Mouse (Mus musculus) frontal cortex, adult (tissue): ENCODE results near the gene Flywch1.

ENCODE experiments used
- ATAC-seq: cut with Nextera tagmentation; 2 replicates; pipeline ENCODE4 v1.9.2; 2017; ENCODE audit warnings: mild to moderate bottlenecking, moderate library complexity, mixed read lengths; ENCODE audit not compliant: low TSS enrichment

The Flywch1 gene

DNA sequence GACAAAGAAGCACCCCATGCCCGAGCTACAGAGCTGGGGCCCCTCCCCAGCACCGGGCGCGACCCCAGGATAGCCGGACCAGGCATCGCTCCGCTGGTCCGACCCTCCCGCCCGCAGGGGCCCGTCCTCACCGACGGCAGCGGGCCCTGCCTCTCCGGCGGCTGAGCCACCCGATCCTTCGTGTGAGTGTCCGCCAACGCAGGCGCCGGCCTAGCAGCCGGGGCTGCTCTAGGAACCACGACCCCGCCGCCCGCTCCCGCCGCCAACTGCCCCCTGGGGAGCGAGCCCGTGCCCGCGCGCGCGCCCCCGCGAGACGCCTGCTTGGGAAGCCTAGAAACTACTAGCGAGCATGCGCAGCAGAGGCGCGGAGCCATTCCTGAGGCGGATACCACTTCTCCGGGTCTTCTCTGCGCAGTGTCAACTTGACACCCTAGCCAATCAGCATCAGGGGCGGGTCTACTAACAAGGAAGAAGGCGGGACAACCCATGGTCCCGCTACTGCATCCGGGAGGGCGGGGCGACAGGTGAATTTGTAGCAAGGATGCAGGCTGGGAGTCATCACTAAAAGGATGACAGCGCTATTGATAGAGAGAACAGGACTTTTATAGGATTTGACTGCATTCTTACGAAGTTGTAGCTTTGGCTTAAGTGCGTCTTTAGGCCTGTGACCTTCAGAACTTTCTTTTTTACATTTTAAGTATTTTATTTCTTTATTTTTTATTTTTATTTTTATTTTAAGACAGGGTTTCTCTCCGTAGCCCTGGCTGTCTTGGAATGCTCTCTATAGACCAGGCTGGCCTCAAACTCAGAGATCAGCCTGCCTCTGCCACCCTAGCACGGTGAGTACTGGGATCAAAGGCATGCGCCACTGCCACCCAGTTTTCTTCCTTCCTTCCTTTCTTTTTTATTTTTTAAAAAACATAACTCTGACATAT, at the start of gene Flywch1:
TSS of gene Flywch1 (minus strand) at position 319 of the 935 bp plus-strand sequence.
- ATAC-seq: peak; percentile 97

- ATAC-seq: no peak
Measured at GRCm38 (mm10) chr17:23820731-23821130, 49.3 kb upstream of the Flywch1 start.

- no peak for ATAC-seq
Measured at GRCm38 (mm10) chr17:23819235-23819634, 47.8 kb upstream of the Flywch1 start.

DNA sequence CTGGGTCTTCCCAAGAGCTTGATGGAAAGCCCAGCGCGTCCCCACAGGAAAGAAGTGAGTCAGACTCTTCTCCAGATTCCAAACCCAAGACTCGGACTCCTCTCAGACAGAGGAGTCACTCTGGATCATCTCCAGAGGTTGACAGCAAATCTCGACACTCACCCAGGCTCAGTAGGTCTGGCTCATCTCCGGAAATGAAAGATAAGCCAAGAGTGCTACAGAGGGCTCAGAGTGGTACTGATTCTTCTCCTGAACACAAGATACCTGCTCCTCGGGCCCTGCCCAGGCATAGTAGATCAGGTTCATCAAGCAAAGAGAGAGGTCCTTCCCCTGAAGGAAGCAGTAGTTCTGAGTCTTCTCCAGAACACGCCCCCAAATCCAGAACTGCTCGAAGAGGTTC, 47.2 kb upstream of the Flywch1 start:
- ATAC-seq: no peak

DNA sequence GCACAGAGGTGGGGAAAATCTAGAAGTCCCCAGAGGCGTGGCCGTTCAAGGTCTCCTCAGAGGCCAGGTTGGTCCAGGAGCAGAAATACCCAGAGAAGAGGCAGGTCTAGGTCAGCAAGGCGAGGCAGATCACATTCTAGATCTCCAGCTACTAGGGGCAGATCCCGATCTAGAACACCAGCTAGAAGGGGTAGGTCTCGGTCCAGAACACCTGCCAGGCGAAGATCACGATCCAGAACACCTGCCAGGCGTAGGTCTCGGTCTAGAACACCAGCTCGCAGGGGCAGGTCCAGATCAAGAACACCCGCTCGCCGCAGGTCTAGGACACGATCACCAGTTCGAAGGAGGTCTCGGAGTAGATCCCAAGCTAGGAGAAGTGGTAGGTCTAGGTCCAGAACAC, 44.2 kb upstream of the Flywch1 start:
- ATAC-seq: no peak

DNA sequence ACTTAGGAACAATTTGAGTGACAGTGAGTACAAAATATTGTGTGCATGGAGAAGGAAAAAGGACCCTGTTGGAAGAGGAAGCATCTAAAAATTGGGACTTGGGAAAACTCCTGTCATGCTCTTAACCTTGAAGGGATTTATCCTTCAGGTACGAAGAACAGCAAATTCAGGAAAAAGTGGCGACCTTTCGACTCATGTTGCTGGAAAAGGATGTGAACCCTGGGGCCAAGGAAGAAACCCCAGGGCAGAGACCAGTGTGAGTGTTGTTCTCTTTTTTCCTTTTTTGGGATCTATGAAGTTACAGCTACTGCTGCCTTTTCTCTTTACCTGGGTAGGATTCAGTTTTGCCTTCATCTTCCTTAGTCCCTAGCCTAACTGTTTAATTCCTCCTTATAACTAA, 36.5 kb upstream of the Flywch1 start:
- ATAC-seq: no peak

DNA sequence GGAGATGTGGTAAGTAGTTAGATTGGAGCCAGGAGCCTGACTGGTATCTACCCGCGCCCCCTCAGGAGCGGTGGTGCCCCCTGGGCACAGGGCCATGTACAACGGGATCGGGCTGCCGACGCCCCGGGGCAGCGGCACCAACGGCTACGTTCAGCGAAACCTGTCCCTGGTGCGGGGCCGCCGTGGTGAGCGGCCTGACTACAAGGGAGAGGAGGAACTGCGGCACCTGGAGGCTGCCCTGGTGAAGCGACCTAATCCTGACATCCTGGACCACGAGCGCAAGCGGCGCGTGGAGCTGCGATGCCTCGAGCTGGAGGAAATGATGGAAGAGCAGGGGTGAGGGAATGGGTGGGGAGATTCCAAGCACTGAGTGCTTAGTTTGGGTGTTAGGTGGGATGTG, 35.5 kb upstream of the Flywch1 start:
- ATAC-seq: 0 out of 2 replicates have a peak, but pooled peaks have one; percentile 12

DNA sequence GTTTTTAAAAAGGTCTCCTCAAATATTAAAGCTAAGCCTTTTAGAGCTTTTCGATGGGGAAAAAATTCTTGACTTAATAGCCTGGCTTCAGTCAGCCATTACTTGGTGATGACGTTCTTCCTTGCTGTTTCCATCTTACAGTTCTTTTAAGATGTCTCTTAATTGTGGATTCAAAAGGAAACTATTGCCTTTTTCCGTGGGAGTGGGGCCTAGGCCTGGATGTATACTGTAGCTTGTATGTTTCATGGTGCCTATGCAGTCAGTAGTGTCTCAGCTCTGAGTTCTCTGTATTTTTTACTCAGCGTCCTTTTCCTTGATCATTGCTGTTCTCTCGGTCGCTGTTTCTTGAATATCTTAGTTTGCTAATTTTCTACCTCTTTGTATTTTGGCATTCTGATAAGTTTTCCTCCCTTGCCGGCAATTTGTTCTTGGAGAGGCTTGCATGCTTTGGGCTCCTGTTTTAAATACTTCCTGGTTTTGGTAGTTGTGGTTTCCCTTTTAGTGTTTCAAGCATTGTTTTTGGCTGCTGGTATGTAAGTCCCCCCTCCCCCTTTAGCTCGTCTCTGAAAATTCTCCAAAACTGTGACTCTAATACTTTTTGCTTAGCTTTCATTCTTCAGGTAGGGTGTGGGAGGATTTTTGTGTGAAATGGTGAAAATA, 33.2 kb upstream of the Flywch1 start:
- no peak for ATAC-seq

DNA sequence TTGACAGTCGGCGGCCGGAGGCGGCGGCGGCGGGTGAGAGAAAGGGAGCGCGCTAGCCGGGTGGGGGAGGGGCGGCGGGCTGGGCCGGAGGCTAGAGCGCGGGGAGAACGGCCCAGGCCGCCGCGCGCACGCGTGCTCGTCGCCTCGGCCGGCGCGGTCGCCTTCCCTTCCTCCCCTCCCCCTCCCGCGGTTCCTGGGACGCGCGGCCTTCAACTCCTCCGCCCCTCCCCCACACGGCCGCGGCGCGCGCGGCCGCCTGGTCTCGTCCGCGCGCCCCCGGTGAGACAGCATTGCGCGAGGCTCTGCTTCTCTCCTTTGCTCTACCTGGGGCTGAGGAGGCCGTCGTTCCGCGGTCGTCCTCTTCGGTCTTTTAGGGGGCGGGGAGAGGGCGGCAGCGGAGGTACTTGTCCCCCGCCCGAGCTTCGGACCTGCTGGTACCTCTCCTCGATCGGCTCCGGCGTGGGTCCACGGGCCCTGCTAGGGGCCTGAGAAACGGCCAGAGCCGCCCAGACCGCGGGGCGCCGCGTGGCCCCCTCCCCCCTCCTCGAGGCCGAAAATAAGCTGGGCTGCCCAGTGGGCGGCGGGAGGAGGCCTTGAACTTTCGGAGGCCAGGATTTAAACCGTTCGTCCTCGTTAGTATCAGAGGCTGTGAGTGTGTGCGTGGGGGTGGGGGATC, 32.1 kb upstream of the Flywch1 start:
- ATAC-seq: peak; percentile 8; the same call in 1 of the 2 replicates

GRCm38 (mm10) chr17:23802746-23803365, 31.5 kb upstream of the Flywch1 start:
- peak; percentile 93 for ATAC-seq

DNA sequence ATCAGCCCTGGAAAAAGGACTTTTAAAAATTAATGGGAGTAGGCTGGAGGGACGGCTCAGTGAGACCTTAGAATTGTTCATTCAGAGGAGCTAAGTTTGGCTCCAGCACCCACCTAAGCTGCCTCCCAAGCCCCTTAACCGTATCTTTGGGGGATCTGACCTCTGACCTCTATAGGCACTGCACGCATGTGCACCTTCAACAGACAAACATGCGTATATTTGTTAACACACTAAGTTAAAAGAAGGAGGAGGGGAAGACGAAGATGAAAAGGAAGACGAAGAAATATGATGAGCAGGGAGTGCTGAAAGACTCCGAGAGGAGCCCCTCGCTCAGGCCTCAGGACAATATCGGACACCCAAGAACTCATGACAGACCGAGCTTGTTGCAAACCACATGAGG, 30.2 kb upstream of the Flywch1 start:
- ATAC-seq: no peak

DNA sequence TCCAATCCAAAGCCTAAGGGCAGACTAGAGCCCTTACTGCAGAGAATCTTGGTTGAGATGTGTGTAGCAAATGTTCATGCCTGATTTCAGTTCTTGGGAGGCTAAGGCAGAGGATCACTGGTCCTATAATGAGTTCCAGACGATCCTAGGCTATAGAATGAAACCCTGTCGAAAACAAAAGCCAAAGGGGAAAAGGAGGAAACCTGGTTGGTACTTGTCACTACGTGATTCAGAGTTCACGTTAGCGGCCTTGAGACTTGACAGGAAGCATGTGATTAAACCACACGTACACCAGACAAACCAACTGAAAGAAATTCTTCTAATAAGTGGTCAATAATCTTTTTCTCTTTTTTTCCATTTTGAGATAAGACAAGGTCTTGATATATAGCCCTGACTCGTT, 25.9 kb upstream of the Flywch1 start:
- ATAC-seq: no peak

GRCm38 (mm10) chr17:23795323-23795722, 23.9 kb upstream of the Flywch1 start:
- no peak for ATAC-seq

GRCm38 (mm10) chr17:23791079-23791357, 19.6 kb upstream of the Flywch1 start:
- ATAC-seq: peak; percentile 11; the same call in 1 of the 2 replicates

DNA sequence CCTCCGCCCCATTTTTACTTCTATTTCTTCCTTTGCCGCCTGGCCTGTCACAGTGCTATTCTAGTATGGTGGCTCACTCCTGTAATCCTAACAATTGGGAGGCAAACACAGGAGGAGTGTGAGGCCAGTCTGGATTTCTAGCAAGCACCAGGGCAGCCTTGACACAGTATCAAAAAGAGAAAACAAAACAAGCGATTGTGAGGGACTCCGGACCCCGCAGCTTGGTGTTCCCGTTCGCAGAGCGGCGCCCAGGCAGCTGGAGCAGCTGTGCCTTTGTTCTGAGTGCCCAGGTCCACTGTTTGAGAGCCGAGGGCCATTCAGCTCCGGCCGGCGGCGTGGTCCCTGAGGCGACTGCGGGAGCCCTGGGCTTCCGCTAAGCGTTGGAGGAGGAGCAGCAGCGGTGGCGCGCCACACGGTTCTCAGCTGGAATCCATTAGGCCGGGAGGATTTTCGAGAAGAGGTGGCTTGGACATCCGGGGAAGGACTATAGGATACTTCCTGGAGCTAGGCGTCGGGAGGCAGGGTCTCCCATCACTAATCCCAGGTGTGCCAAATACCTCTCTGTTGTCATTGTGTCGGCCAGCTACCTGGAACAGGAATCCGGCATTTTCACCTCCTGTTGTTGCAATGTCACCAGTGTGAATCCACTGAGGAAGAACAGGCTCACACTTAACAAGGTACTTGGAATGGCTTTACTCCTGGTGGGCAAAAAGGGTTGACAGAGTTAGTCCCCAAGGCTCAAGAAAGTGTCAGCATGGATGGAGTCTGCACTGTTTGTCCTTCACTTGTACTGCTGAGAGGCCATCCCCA, 19.1 kb upstream of the Flywch1 start, which contains the start of gene Srrm2:
TSS of gene Srrm2 (plus strand) at position 264 of the 810 bp plus-strand sequence.
- peak; percentile 64 for ATAC-seq

DNA sequence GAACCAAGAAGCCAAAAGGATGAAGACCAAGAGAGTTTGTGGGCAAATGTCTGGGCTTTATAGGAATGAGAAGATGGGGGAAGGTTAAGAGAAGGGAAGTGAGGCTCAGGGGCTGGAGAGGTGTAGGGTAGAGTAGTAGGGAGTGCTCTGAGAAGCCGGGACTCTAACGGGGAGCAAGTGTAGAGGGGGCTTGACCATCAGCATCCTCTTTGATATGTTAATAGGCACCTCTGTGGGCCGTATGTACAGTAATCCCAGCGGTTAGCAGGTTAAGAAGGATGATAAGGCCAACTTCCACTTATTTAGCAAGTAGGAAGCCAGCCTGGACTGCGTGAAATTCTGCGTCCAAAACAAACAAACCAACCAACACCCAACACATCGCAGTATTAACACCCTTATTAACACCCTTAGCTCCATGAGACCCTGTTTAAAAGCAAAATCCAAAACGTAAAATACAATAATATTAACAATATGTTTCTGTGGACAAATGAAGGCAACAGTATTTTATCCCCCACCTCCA, 18.4 kb upstream of the Flywch1 start:
- no peak for ATAC-seq

GRCm38 (mm10) chr17:23788973-23789372, 17.6 kb upstream of the Flywch1 start:
- ATAC-seq: no peak

DNA sequence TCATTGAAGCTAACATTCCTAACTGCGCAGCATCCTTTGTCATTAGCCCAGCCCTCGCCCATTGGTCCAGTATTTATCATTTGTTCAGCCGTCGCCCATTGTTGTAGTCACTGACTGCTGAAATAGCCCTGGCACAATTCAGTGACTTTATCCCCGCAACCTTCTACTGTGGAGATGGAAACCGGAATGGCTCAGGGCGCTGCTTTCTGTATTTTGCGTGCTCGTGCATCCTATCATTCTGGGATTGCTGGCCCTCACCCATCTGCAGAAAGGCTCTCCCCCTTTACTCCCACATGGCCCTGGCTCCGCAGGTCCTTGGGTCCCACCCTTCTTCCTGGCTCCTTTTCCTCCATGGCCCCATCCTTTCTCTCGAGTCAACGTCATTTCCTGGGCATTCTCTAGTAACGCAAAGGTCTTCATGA, 15.1 kb upstream of the Flywch1 start:
- 0 out of 2 replicates have a peak, but pooled peaks have one; percentile 34 for ATAC-seq

- ATAC-seq: peak; percentile 75
Measured at GRCm38 (mm10) chr17:23785561-23786471, 14.4 kb upstream of the Flywch1 start, which contains the start of gene Flywch2. Gene Flywch2 (minus strand): TSS chr17:23786081.

- no peak for ATAC-seq
Measured at GRCm38 (mm10) chr17:23783352-23783751, 11.9 kb upstream of the Flywch1 start.
